Mouse (Mus musculus): Measurements from ENCODE around the gene Ror2.

GRCm38 (mm10) chr13:53163671-53164070 lies 122.3 kb downstream of the Ror2 start:
- TF ChIP-seq CTCF (IDR thresholded peaks at IDR 0.05; ENCODE audit: low read depth) (peak; percentile 44), EP300 (optimal IDR thresholded peaks at IDR 0.05) (no peak)
